Mouse (Mus musculus) layer of hippocampus, adult 11-12 months (tissue): ENCODE results near the gene Smim4.

Source experiments
- DNase-seq: peaks from one replicate; pipeline ENCODE4 v3.0.0; 2022; ENCODE audit warnings: low spot score

The Smim4 gene

GRCm38 (mm10) chr14:31138897-31139429 lies 10.2 kb upstream of the Smim4 start:
- DNase-seq = no peak

DNA sequence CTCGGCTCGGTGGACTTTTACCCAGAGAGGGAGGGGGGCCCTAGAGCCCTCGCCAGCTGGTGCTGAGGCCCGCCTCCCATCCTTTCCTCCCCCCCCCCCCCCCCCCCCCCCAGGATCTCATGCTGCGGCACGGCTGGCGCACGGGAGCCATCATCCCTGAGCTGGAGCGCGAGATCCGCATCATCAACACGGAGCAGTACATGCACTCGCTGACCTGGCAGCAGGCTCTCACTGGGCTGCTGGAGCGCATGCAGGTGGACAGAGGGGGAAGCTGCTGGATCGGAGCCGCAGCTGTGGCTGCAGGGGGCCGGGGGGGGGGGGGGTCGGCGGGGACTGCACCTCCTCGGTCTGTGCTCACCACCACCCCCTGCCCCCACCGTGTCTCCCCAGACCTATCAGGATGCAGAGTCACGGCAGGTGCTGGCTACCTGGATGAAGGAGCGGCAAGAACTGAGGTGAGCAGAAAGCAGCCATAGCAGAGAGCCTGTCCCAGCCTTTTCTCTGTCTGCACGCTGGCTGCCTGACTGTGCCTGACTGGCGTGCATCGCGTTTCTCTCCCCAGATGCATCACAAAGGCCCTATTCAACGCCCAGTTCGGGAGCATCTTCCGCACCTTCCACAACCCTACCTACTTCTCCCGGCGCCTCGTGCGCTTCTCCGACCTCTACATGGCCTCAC lies 9.6 kb upstream of the Smim4 start:
- DNase-seq = no peak

GRCm38 (mm10) chr14:31137791-31138190 lies 9.0 kb upstream of the Smim4 start:
- DNase-seq = no peak

GRCm38 (mm10) chr14:31137281-31137595 lies 8.5 kb upstream of the Smim4 start:
- no peak for DNase-seq

GRCm38 (mm10) chr14:31136411-31137280 lies 7.9 kb upstream of the Smim4 start:
- DNase-seq = no peak

DNA sequence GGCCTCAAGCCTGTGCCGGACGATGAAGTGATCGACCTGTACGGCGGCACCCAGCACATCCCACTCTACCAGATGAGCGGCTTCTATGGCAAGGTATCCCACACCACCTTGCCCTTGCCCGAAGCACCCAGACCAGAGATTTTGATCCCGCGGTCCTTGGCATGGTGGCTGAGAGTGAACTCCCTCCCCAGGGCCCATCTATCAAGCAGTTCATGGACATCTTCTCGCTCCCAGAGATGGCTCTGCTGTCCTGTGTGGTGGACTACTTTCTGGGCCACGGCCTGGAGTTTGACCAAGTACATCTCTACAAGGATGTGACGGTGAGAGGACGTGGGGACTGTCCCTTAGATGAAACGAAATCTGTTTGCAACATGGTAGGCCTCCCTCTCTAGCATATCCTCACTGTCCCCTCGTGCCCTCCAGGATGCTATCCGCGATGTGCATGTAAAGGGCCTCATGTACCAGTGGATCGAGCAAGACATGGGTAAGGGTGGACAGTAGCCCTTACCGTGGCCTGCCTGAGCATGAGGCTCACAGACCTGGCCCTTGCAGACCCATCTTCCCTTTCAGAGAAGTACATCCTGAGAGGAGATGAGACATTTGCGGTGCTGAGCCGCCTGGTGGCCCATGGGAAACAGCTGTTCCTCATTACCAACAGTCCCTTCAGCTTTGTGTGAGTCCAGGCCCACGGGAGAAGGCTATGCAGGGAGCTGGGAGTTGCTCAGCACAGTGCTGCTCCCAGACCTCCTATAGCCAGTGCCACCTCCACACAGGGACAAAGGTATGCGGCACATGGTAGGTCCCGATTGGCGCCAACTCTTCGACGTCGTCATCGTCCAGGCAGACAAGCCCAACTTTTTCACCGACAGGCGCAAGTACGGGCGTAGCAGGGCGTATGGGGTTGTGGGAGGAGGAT lies 7.0 kb upstream of the Smim4 start:
- no peak for DNase-seq

DNA sequence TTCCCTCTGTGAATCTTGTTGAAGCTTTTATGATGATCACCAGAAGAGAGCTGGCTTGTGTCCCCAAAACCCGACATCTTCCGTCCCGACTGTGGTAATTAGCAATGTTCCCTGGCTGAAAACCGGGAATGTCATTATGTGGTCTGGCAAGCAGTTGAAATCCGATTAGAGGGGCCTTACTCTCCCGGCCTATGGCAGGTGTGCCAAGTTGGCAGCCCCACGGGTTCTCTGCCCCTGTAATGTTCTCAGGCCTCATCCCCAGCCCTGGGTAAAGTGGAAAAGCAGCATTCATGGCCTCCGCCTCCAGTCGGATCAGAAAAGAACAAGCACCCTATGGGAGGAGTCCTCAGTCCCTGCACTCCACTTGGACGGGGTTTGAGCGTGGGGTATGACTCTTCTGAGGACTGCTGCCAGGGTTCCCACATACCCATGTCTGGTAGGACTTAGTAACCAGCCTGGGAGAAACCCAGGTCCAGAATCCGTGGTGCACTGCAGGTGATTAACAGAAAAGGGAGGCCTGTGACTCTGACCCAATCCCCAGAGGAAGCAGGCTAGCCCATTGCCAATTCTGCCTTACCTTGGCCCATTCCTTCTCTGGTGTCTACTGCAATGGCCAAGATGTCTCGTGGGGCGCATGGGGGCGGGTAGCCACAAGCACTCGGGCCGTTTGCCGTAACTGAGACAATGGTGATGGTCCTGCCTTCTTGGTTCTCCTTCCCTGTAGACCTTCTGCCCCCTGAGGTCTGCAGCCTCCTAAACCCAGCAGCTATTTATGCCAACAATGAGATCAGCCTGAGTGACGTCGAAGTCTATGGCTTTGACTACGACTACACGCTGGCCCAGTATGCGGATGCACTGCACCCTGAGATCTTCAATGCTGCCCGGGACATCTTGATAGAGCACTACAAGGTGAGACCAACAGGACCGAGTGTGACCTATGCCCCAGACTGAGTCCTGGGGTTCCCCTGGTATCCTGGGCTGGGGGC lies 5.6 kb upstream of the Smim4 start:
- DNase-seq = no peak

GRCm38 (mm10) chr14:31133023-31133665 lies 4.4 kb upstream of the Smim4 start:
- DNase-seq = no peak

- no peak for DNase-seq
Observed at GRCm38 (mm10) chr14:31132491-31132975, 3.8 kb upstream of the Smim4 start.

- no peak for DNase-seq
Observed at GRCm38 (mm10) chr14:31132031-31132430, 3.3 kb upstream of the Smim4 start.

GRCm38 (mm10) chr14:31131272-31131821 lies 2.6 kb upstream of the Smim4 start:
- no peak for DNase-seq

- peak; percentile 74 for DNase-seq
Observed at GRCm38 (mm10) chr14:31130236-31131220, 1.8 kb upstream of the Smim4 start, which contains the start of gene Nt5dc2. Gene Nt5dc2, plus strand, starts transcription at chr14:31131053.

DNA sequence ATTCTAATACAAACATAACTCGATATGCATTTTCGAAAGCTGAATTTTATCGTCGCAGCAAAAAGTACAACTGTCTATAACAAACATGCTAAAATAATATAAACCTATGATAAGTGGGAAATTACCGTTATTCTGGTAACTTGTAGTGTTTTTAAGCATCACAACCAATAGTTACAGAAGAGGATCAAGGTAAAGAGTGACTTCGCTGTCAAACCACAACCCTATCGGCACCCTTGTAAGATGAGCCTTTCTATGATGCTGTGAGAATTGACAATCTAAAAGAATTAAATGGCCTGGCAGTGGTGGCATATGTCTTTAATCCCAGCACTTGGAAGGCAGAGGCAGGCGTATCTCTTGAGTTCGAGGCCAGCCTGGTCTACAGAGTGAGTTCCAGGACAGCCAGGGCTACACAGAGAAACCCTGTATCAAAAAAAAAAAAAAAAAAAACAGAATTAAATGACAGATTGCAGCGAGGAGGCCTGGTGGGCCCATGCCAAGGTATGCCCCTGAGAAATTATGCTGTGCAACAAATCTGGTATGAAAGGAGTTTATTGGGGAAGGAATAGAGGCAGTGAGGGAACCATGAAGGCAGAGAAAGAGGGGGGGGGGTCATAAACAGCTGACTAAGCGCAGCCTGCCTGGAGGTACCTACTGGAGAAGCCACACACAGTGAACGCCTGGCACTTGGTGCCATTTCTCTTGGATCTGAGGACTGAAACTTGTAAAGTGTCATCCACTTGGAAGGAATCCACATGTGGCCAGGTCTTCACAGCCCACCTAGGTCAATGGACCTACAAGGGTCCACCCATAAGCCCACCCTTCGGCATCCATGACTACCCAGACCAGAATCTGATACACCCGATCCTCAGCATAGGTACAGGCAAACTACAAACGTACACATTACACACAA lies 825 bp upstream of the Smim4 start:
- DNase-seq = no peak

GRCm38 (mm10) chr14:31128101-31128825 lies 493 bp downstream of the Smim4 start:
- no peak for DNase-seq

GRCm38 (mm10) chr14:31126826-31127225 lies 1.9 kb downstream of the Smim4 start:
- DNase-seq = no peak

DNA sequence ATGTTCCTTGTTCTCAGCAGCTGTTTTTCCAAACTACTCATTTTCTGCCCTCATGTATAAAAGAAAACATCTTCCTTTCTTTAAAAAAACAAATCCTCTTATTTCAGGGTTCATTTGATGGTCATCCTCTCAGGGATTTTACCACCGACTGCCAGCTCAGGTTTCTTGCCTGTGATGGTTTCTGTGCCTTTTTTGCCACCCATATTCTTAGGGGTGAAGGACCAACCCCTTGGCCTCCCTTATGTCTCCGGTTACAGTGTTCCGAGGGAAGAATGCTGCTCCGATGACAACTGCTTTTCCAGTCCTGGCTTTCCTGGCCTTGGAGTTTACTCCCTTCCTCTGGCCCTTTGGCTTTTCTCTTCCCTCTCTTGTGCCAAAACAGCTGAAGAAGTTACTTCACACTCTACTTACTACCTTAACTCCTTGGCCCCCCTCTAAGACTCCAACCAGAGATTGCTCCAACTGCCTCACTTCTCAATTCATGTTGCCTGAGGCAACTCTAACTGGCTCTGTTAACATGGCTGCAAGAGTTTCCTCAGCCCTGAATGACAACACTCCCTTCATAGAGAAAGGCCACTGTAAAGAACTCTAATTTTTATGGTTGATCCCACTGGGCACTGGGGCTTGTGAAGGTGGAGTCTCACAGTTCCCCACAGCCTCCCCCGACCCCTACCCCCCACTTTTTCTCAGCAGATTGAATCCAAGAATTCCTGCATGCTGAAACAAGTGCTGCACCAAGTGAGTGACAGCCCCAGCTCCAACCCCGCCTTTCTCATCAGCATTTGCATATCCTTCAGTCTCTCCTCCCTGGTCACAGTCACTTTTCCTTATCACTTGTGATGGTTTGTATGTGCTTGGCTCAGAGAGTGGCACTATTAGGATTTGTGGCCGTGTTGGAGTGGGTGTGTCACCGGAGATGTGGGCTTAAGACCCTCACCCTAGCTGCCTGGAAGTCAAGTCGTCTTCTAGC lies 3.4 kb downstream of the Smim4 start:
- no peak for DNase-seq
